Mouse (Mus musculus): ENCODE measurements around the gene Pdss2.
A peak's percentile ranks its signal among the peaks of the same experiment; 100 is the strongest.

Gene Pdss2

GRCm38 (mm10) chr10:43312211-43312610 lies 90.9 kb downstream of the Pdss2 start:
- no peak for DNase-seq (ENCODE audit: low read depth, low spot score)

- no peak for DNase-seq (ENCODE audit: low read depth, low spot score)
Measured at GRCm38 (mm10) chr10:43312658-43313417, 91.6 kb downstream of the Pdss2 start.

GRCm38 (mm10) chr10:43315228-43315627 lies 93.9 kb downstream of the Pdss2 start:
- DNase-seq (ENCODE audit: low read depth, low spot score), result no peak

GRCm38 (mm10) chr10:43317327-43317951 lies 96.2 kb downstream of the Pdss2 start:
- DNase-seq (ENCODE audit: low read depth, low spot score), result no peak

GRCm38 (mm10) chr10:43321019-43321418 lies 99.7 kb downstream of the Pdss2 start:
- DNase-seq (ENCODE audit: low read depth, low spot score), result no peak

- peak; percentile 44 for DNase-seq (ENCODE audit: low read depth, low spot score)
Measured at GRCm38 (mm10) chr10:43322446-43323178, 101.3 kb downstream of the Pdss2 start.

- DNase-seq (ENCODE audit: low read depth, low spot score), result no peak
Measured at GRCm38 (mm10) chr10:43323386-43323785, 102.1 kb downstream of the Pdss2 start.

- DNase-seq (ENCODE audit: low read depth, low spot score), result no peak
Measured at GRCm38 (mm10) chr10:43329813-43330212, 108.5 kb downstream of the Pdss2 start.

GRCm38 (mm10) chr10:43330691-43331090 lies 109.4 kb downstream of the Pdss2 start:
- no peak for DNase-seq (ENCODE audit: low read depth, low spot score)

GRCm38 (mm10) chr10:43331931-43332701 lies 110.8 kb downstream of the Pdss2 start:
- DNase-seq (ENCODE audit: low read depth, low spot score), result no peak

- DNase-seq (ENCODE audit: low read depth, low spot score), result no peak
Measured at GRCm38 (mm10) chr10:43335874-43336273, 114.6 kb downstream of the Pdss2 start.

- DNase-seq (ENCODE audit: low read depth, low spot score), result no peak
Measured at GRCm38 (mm10) chr10:43337110-43337509, 115.8 kb downstream of the Pdss2 start.

GRCm38 (mm10) chr10:43339811-43340210 lies 118.5 kb downstream of the Pdss2 start:
- DNase-seq (ENCODE audit: low read depth, low spot score), result no peak

- no peak for DNase-seq (ENCODE audit: low read depth, low spot score)
Measured at GRCm38 (mm10) chr10:43349718-43350117, 128.4 kb downstream of the Pdss2 start.

GRCm38 (mm10) chr10:43357884-43358283 lies 136.6 kb downstream of the Pdss2 start:
- DNase-seq (ENCODE audit: low read depth, low spot score), result no peak

GRCm38 (mm10) chr10:43362947-43363346 lies 141.7 kb downstream of the Pdss2 start:
- peak; percentile 23 for DNase-seq (ENCODE audit: low read depth, low spot score)

GRCm38 (mm10) chr10:43363431-43363851 lies 142.2 kb downstream of the Pdss2 start:
- DNase-seq (ENCODE audit: low read depth, low spot score), result peak; percentile 31

- no peak for DNase-seq (ENCODE audit: low read depth, low spot score)
Measured at GRCm38 (mm10) chr10:43365909-43366308, 144.6 kb downstream of the Pdss2 start.

GRCm38 (mm10) chr10:43368611-43369010 lies 147.3 kb downstream of the Pdss2 start:
- DNase-seq (ENCODE audit: low read depth, low spot score), result no peak

GRCm38 (mm10) chr10:43372315-43372714 lies 151.0 kb downstream of the Pdss2 start:
- DNase-seq (ENCODE audit: low read depth, low spot score), result no peak

GRCm38 (mm10) chr10:43373035-43373434 lies 151.7 kb downstream of the Pdss2 start:
- no peak for DNase-seq (ENCODE audit: low read depth, low spot score)

GRCm38 (mm10) chr10:43373666-43374065 lies 152.4 kb downstream of the Pdss2 start:
- DNase-seq (ENCODE audit: low read depth, low spot score), result no peak
